Mouse (Mus musculus) testis, adult 2 months (tissue): ENCODE results near the gene Car10. TPM values are rescaled to one million over a fixed set of nuclear protein-coding genes. Genes with fewer than 3 reads are reported as not detected.
"Not testable (repeated sequence)": the region's sequence is repeated elsewhere in the genome, so short reads cannot be mapped to it uniquely, and the experiment has no call there.

ENCODE experiments used
- H3K27ac ChIP-seq: fragments of 200-500 bp; 2 replicates; pipeline ENCODE4 v1.5.1; 2012; ENCODE audit warnings: low read depth, low read length; ENCODE audit not compliant: control insufficient read depth, insufficient read depth
- H3K27me3 ChIP-seq: fragments of 200-500 bp; 2 replicates; pipeline ENCODE4 v1.6.1; 2012; ENCODE audit warnings: mild to moderate bottlenecking, low read length, moderate library complexity; ENCODE audit not compliant: control insufficient read depth, insufficient read depth
- H3K36me3 ChIP-seq: fragments of 200-500 bp; 2 replicates; pipeline ENCODE4 v1.6.1; 2012; ENCODE audit warnings: mild to moderate bottlenecking, low read length; ENCODE audit not compliant: control insufficient read depth, insufficient read depth
- H3K4me1 ChIP-seq: fragments of 200-500 bp; 2 replicates; pipeline ENCODE4 v1.6.1; 2012; ENCODE audit warnings: low read length; ENCODE audit not compliant: control insufficient read depth, insufficient read depth
- H3K4me3 ChIP-seq: fragments of 200-500 bp; 2 replicates; pipeline ENCODE4 v1.5.1; 2012; ENCODE audit warnings: low read depth, mild to moderate bottlenecking, low read length, moderate library complexity, mixed read lengths; ENCODE audit not compliant: control insufficient read depth
- CTCF ChIP-seq: fragments of 200-500 bp; IDR thresholded peaks from 2 replicates; pipeline ENCODE4 v1.5.1; 2012; ENCODE audit warnings: low read depth, mild to moderate bottlenecking, inconsistent platforms, low read length, moderate library complexity; ENCODE audit not compliant: control insufficient read depth, insufficient read depth, insufficient replicate concordance
- POLR2A ChIP-seq: fragments of 200-500 bp; IDR thresholded peaks from 2 replicates; pipeline ENCODE4 v1.6.1; 2012; ENCODE audit warnings: low read depth, mild to moderate bottlenecking, inconsistent platforms, low read length, moderate library complexity; ENCODE audit not compliant: control insufficient read depth
- polyA plus RNA-seq: library from polyadenylated mRNA; depleted of rRNA; stranded (reverse); fragments of >200 nt; gene quantifications from 2 replicates; pipeline ENCODE4 v1.2.3, GENCODE M21; 2012

Gene Car10
- polyA plus RNA-seq, 1 experiment = not detected

GRCm38 (mm10) chr11:93343961-93344360, 246.1 kb downstream of the Car10 start:
- H3K27me3 ChIP-seq = no peaks in the 10 kb centered on the region
- H3K36me3 ChIP-seq = no peaks in the 10 kb centered on the region
- no peaks in the 10 kb centered on the region for H3K4me1 ChIP-seq
- H3K27ac ChIP-seq = no peak overlapping the region
- TF ChIP-seq CTCF = no peak
- TF ChIP-seq POLR2A = no peak
- no peak overlapping the region for H3K4me3 ChIP-seq

- H3K4me3 ChIP-seq = no peak overlapping the region
- no peaks in the 10 kb centered on the region for H3K27me3 ChIP-seq
- no peaks in the 10 kb centered on the region for H3K36me3 ChIP-seq
- H3K4me1 ChIP-seq = no peaks in the 10 kb centered on the region
- H3K27ac ChIP-seq = no peak overlapping the region
- no peak for TF ChIP-seq CTCF
- TF ChIP-seq POLR2A = no peak
Measured at GRCm38 (mm10) chr11:93344869-93345268, 247.0 kb downstream of the Car10 start.

- Histone ChIP-seq H3K4me1 (no peaks in the 10 kb centered on the region), H3K36me3 (no peaks in the 10 kb centered on the region), H3K4me3 (no peak overlapping the region), H3K27ac (no peak overlapping the region), H3K27me3 (no peaks in the 10 kb centered on the region)
- TF ChIP-seq POLR2A = no peak
- TF ChIP-seq CTCF = no peak
Measured at GRCm38 (mm10) chr11:93361576-93361975, 263.7 kb downstream of the Car10 start.

GRCm38 (mm10) chr11:93364171-93364570, 266.3 kb downstream of the Car10 start:
- Histone ChIP-seq H3K27me3 (no peaks in the 10 kb centered on the region), H3K4me1 (no peaks in the 10 kb centered on the region), H3K4me3 (no peak overlapping the region), H3K36me3 (no peaks in the 10 kb centered on the region), H3K27ac (no peak overlapping the region)
- no peak for TF ChIP-seq POLR2A
- no peak for TF ChIP-seq CTCF

GRCm38 (mm10) chr11:93367244-93367643, 269.4 kb downstream of the Car10 start:
- H3K27ac ChIP-seq = no peak overlapping the region
- H3K36me3 ChIP-seq = no peaks in the 10 kb centered on the region
- H3K4me3 ChIP-seq = no peak overlapping the region
- TF ChIP-seq POLR2A = no peak
- H3K27me3 ChIP-seq = no peaks in the 10 kb centered on the region
- H3K4me1 ChIP-seq = no peaks in the 10 kb centered on the region

GRCm38 (mm10) chr11:93367740-93368139, 269.9 kb downstream of the Car10 start:
- no peak for TF ChIP-seq CTCF
- TF ChIP-seq POLR2A = no peak
- Histone ChIP-seq H3K27me3 (no peaks in the 10 kb centered on the region), H3K4me1 (no peaks in the 10 kb centered on the region), H3K4me3 (no peak overlapping the region), H3K27ac (no peak overlapping the region), H3K36me3 (no peaks in the 10 kb centered on the region)

GRCm38 (mm10) chr11:93373697-93374354, 276.0 kb downstream of the Car10 start:
- no peak overlapping the region for H3K27ac ChIP-seq
- H3K27me3 ChIP-seq = no peaks in the 10 kb centered on the region
- no peaks in the 10 kb centered on the region for H3K36me3 ChIP-seq
- no peaks in the 10 kb centered on the region for H3K4me1 ChIP-seq
- no peak overlapping the region for H3K4me3 ChIP-seq
- TF ChIP-seq POLR2A = no peak
- TF ChIP-seq CTCF = no peak

- Histone ChIP-seq H3K4me1 (no peaks in the 10 kb centered on the region), H3K36me3 (no peaks in the 10 kb centered on the region), H3K27me3 (no peaks in the 10 kb centered on the region), H3K27ac (no peak overlapping the region), H3K4me3 (no peak overlapping the region)
- TF ChIP-seq POLR2A (no peak), CTCF (no peak)
Measured at GRCm38 (mm10) chr11:93391159-93391558, 293.3 kb downstream of the Car10 start.

- not testable (repeated sequence) for H3K36me3 ChIP-seq, H3K27me3 ChIP-seq, H3K4me3 ChIP-seq, H3K27ac ChIP-seq, H3K4me1 ChIP-seq
Measured at GRCm38 (mm10) chr11:93393371-93393770, 295.5 kb downstream of the Car10 start.
